Comparison of ENCODE assay signal across 8 mouse cellular contexts in the genomic region with DNA sequence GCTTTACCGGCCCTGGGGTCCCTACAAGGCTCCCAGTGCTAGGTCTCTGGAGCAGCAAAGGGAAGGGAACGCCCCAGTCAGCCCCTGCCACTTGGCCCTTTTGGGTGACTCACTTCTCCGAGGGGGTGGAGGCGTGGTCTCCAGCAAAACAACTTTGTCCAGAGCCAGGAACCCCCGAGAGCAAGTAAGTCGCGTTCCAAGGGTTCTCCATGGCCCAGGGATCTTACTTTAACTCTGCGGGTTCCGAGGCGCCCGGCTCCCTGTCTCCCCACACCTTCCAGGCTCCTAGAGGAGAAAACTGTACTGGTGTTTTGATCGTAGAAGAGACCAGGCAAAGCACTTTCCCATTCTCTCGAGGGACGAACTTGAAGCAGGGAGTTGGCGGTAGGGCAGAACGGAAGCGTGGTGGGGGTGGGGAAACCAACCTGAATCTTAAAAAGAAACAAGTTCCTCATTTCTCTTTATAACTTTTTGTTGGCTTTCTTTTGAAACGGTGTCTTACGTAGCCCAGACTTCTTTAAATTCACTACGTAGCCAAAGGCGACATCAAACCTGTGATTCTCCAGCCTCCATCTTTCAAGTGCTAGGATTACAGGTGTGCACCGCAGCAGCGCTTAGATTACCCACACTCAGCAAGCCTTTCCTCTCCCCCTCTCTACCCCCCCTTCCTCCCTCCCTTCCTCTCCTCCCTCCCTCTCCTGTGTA. TPM values are rescaled to one million over a fixed set of nuclear protein-coding genes. Genes with fewer than 3 reads are reported as not detected.
DNase-seq lines count a peak whose midpoint lies in the region; ATAC-seq lines count a peak whose summit lies in the region.

TSS of gene Capg (plus strand) at position 109 of the 705 bp plus-strand sequence.

- peak within 1 kb of the TSS; percentile 51 for H3K4me3 ChIP-seq in liver, embryonic 15.5 days (replicated peaks)

- H3K9ac ChIP-seq in liver, embryonic 15.5 days: peak within 1 kb of the TSS; percentile 47

- H3K27ac ChIP-seq in liver, embryonic 15.5 days (replicated peaks): peak within 1 kb of the TSS; percentile 70

- DNase-seq in adrenal gland, postnatal 10 days: peak; percentile 77
- peak; percentile 54 for DNase-seq in gastrocnemius, postnatal 25 days
- DNase-seq in induced T-regulatory cell, adult 2 months (ENCODE audit: low read depth): peak; percentile 83
- DNase-seq in frontal cortex, adult 2 months (ENCODE audit: extremely low spot score in 1 of 2, low spot score in 1 of 2): no peak
- DNase-seq in right cerebral cortex, postnatal 4 days: no peak

- peaks cover 35% of the 10 kb centered on the region for H3K4me1 ChIP-seq in liver, embryonic 15.5 days (replicated peaks)

- H3K4me2 ChIP-seq in liver, embryonic 15.5 days: peak within 1 kb of the TSS; percentile 71

- no peaks in the 10 kb centered on the region for H3K9me3 ChIP-seq in liver, embryonic 15.5 days (replicated peaks)

- H3K27me3 ChIP-seq in liver, embryonic 15.5 days: no peaks in the 10 kb centered on the region

- WGBS in liver, embryonic 15.5 days (ENCODE audit: insufficient replicate concordance): 3% methylated on average over 23 of the region's 23 CpGs

- peak; percentile 85 for ATAC-seq in CD4-positive, CD25-positive, alpha-beta regulatory T cell, adult 4 months
- 0 out of 2 replicates have a peak, but pooled peaks have one; percentile 41 for ATAC-seq in liver, embryonic 15.5 days (ENCODE audit: insufficient read depth)
- ATAC-seq in neutrophil, adult 5-6 weeks (ENCODE audit: extremely low read depth, insufficient number of reproducible peaks, low FRiP score, poor library complexity, severe bottlenecking): peak; percentile 62

- H3K36me3 ChIP-seq in liver, embryonic 15.5 days (replicated peaks): no peaks in the 10 kb centered on the region

RNA-seq across cellular contexts. Expression of gene Capg, which starts in this region (rescaled TPM):
- polyA plus RNA-seq in CD4-positive, CD25-positive, alpha-beta regulatory T cell, adult 4 months (2017; shearing (Covaris generic)): 100 to 1,000 TPM; 547 to 812 TPM
- total RNA-seq in adrenal gland, postnatal 10 days (2021): 10 to 100 TPM; 28.1 to 33.5 TPM
- 10 to 100 TPM in 1 of 2 experiments, 1 to 10 TPM in 1; 8.1 to 10.5 TPM for total RNA-seq in gastrocnemius, postnatal 25 days (2021)
- polyA plus RNA-seq in liver, embryonic 15.5 days (2015; fragmentation: Nextera tagmentation; extraction: Ambion mirVana): 20.4 and 23.8 TPM in 2 replicates
- 145 and 178 TPM in 2 replicates for total RNA-seq in neutrophil, adult 5-6 weeks (2017)
- 3.5 and 4.7 TPM in 2 replicates for polyA plus RNA-seq in frontal cortex, adult 2 months (2012; rRNA removed)

Comparison
In these comparisons a context has a peak if more than half of its experiments do, and no peak if none do; other contexts are left out.
1. RNA of gene Capg (polyA plus RNA-seq): 547 to 812 TPM in CD4-positive, CD25-positive, alpha-beta regulatory T cell, adult 4 months; 20.4 to 23.8 TPM in liver, embryonic 15.5 days and 3.5 to 4.7 TPM in frontal cortex, adult 2 months; every median in the first group is over 10 times any median in the second.
2. DNase-seq: peak in adrenal gland, postnatal 10 days (single experiment), gastrocnemius, postnatal 25 days (single experiment) and induced T-regulatory cell, adult 2 months (single experiment); none in frontal cortex, adult 2 months (0 of 2) and right cerebral cortex, postnatal 4 days (single experiment).
3. Peak in every context shown above with its lines, with median percentiles within 50 percentile points of each other: ATAC-seq.